Mouse (Mus musculus) retina, postnatal 7 days (tissue): Measurements from ENCODE around the gene Il1f8.
"Not testable (repeated sequence)": the region's sequence is repeated elsewhere in the genome, so short reads cannot be mapped to it uniquely, and the experiment has no call there.

Experiments
- DNase-seq: peaks from one replicate; pipeline ENCODE4 v3.0.0-alpha.2; 2012; ENCODE audit warnings: low read depth, low spot score

Gene Il1f8

GRCm38 (mm10) chr2:24152861-24153260 is at the start of gene Il1f8:
Gene Il1f8, plus strand, starts transcription at chr2:24153161.
- no peak for DNase-seq

GRCm38 (mm10) chr2:24103619-24104289 is 49.2 kb upstream of the Il1f8 start:
- DNase-seq, result no peak

GRCm38 (mm10) chr2:24109085-24109484 is 43.9 kb upstream of the Il1f8 start:
- no peak for DNase-seq

GRCm38 (mm10) chr2:24134373-24134772 is 18.6 kb upstream of the Il1f8 start:
- DNase-seq, result no peak

- DNase-seq, result not testable (repeated sequence)
These were observed 28.8 kb downstream of the Il1f8 start for GRCm38 (mm10) chr2:24181683-24182331.

- DNase-seq, result not testable (repeated sequence)
These were observed 29.6 kb downstream of the Il1f8 start for GRCm38 (mm10) chr2:24182423-24183147.

GRCm38 (mm10) chr2:24184092-24184491 is 31.1 kb downstream of the Il1f8 start:
- DNase-seq, result not testable (repeated sequence)

GRCm38 (mm10) chr2:24186176-24186575 is 33.2 kb downstream of the Il1f8 start, which contains the start of gene Il1f9:
Gene Il1f9, plus strand, starts transcription at chr2:24186476.
- no peak for DNase-seq

- DNase-seq, result no peak
These were observed 34.6 kb downstream of the Il1f8 start for GRCm38 (mm10) chr2:24187585-24187984.

GRCm38 (mm10) chr2:24188189-24188588 is 35.2 kb downstream of the Il1f8 start:
- DNase-seq, result no peak
